ENCODE assay signal across 33 mouse cellular contexts in genomic region chr3:89113058-89113457, GRCm38 (mm10). TPM values are rescaled to one million over a fixed set of nuclear protein-coding genes. Genes with fewer than 3 reads are reported as not detected.
A peak's percentile ranks its signal among the peaks of the same experiment; 100 is the strongest.
DNase-seq lines count a peak whose midpoint lies in the region; ATAC-seq and TF ChIP-seq lines count a peak whose summit lies in the region.
"Had no signal": no experiment of that assay in that cellular context is flagged by ENCODE, and none has a peak within 500 bp of the region (broad histone marks: within the 10 kb centered on the region; RNA-seq: fewer than 3 reads in every experiment).

No protein-coding gene starts in this region.

- H3K9ac ChIP-seq in liver, embryonic 13.5 days, result no peak overlapping the region
- H3K9ac ChIP-seq in kidney, embryonic 15.5 days, result no peak overlapping the region
- H3K9ac ChIP-seq in liver, postnatal 0 days (replicated peaks), result no peak overlapping the region
- H3K9ac ChIP-seq in midbrain, embryonic 11.5 days (ENCODE audit: low read length), result no peak overlapping the region
- H3K9ac ChIP-seq: embryonic facial prominence, embryonic 13.5 days; forebrain, embryonic 12.5 days; heart, embryonic 15.5 days; hindbrain, embryonic 15.5 days; limb, embryonic 13.5 days; lung, embryonic 14.5 days; neural tube, embryonic 15.5 days; stomach, embryonic 15.5 days had no signal

- no peaks in the 10 kb centered on the region for H3K36me3 ChIP-seq in liver, embryonic 13.5 days
- no peaks in the 10 kb centered on the region for H3K36me3 ChIP-seq in kidney, embryonic 15.5 days
- no peaks in the 10 kb centered on the region for H3K36me3 ChIP-seq in liver, postnatal 0 days (replicated peaks; ENCODE audit: insufficient read depth, low read length)
- H3K36me3 ChIP-seq in midbrain, embryonic 11.5 days (ENCODE audit: control insufficient read depth, insufficient read depth, low read length), result no peaks in the 10 kb centered on the region
- H3K36me3 ChIP-seq: embryonic facial prominence, embryonic 13.5 days; forebrain, embryonic 12.5 days; heart, embryonic 15.5 days; hindbrain, embryonic 15.5 days; limb, embryonic 13.5 days; midbrain, embryonic 10.5 days; neural tube, embryonic 15.5 days; stomach, embryonic 15.5 days had no signal

- H3K9me3 ChIP-seq in liver, embryonic 13.5 days (replicated peaks), result no peaks in the 10 kb centered on the region
- H3K9me3 ChIP-seq in kidney, embryonic 15.5 days (replicated peaks), result no peaks in the 10 kb centered on the region
- no peaks in the 10 kb centered on the region for H3K9me3 ChIP-seq in liver, postnatal 0 days (ENCODE audit: low read length)
- H3K9me3 ChIP-seq in midbrain, embryonic 11.5 days (ENCODE audit: control insufficient read depth, low read length), result no peaks in the 10 kb centered on the region
- H3K9me3 ChIP-seq: embryonic facial prominence, embryonic 13.5 days; forebrain, embryonic 12.5 days; heart, embryonic 15.5 days; hindbrain, embryonic 15.5 days; limb, embryonic 13.5 days; midbrain, embryonic 10.5 days; neural tube, embryonic 15.5 days; stomach, embryonic 15.5 days had no signal

- peak overlapping the region; percentile 23; the same call in 1 of the 2 replicates for H3K27ac ChIP-seq in liver, embryonic 13.5 days
- peak overlapping the region; percentile 46; the same call in 1 of the 2 replicates for H3K27ac ChIP-seq in kidney, embryonic 15.5 days
- H3K27ac ChIP-seq in liver, postnatal 0 days (ENCODE audit: low read depth), result peak overlapping the region; percentile 59
- no peak overlapping the region for H3K27ac ChIP-seq in midbrain, embryonic 11.5 days (ENCODE audit: low read depth, low read length)
- H3K27ac ChIP-seq: embryonic facial prominence, embryonic 13.5 days; forebrain, embryonic 12.5 days; heart, embryonic 15.5 days; hindbrain, embryonic 15.5 days; limb, embryonic 13.5 days; macrophage; midbrain, embryonic 10.5 days; neural tube, embryonic 15.5 days; stomach, embryonic 15.5 days had no signal

- ATAC-seq in liver, embryonic 13.5 days (ENCODE audit: low read depth), result no peak
- ATAC-seq in kidney, embryonic 15.5 days (replicated peaks; ENCODE audit: low FRiP score), result 0 out of 2 replicates have a peak, but pooled peaks have one; percentile 43
- peak; percentile 87 for ATAC-seq in liver, postnatal 0 days
- ATAC-seq in megakaryocyte-erythroid progenitor cell, adult 5-6 weeks (replicated peaks; ENCODE audit: low FRiP score, low TSS enrichment, poor library complexity, severe bottlenecking), result no peak
- no peak for ATAC-seq in midbrain, embryonic 11.5 days (ENCODE audit: low FRiP score)

- H3K27me3 ChIP-seq in liver, embryonic 13.5 days, result no peaks in the 10 kb centered on the region
- no peaks in the 10 kb centered on the region for H3K27me3 ChIP-seq in kidney, embryonic 15.5 days
- H3K27me3 ChIP-seq in liver, postnatal 0 days (ENCODE audit: insufficient read depth, low read length), result no peaks in the 10 kb centered on the region
- H3K27me3 ChIP-seq in midbrain, embryonic 11.5 days (ENCODE audit: control insufficient read depth, insufficient read depth, low read length), result no peaks in the 10 kb centered on the region
- H3K27me3 ChIP-seq: embryonic facial prominence, embryonic 13.5 days; forebrain, embryonic 12.5 days; heart, embryonic 15.5 days; hindbrain, embryonic 15.5 days; limb, embryonic 13.5 days; neural tube, embryonic 15.5 days; stomach, embryonic 15.5 days had no signal

- TF ChIP-seq EP300 in liver, postnatal 0 days (IDR thresholded peaks at IDR 0.05; ENCODE audit: low read depth), result no peak

- TF ChIP-seq CTCF in liver, postnatal 0 days (IDR thresholded peaks at IDR 0.05; ENCODE audit: low read depth), result no peak

- peaks cover 33% of the 10 kb centered on the region for H3K4me1 ChIP-seq in liver, embryonic 13.5 days (replicated peaks)
- peaks cover 5% of the 10 kb centered on the region for H3K4me1 ChIP-seq in kidney, embryonic 15.5 days
- H3K4me1 ChIP-seq in liver, postnatal 0 days (ENCODE audit: insufficient read depth), result peaks cover 5% of the 10 kb centered on the region; the same call in 1 of the 2 replicates
- no peaks in the 10 kb centered on the region for H3K4me1 ChIP-seq in midbrain, embryonic 11.5 days (ENCODE audit: control insufficient read depth, insufficient read depth, low read length)
- H3K4me1 ChIP-seq: embryonic facial prominence, embryonic 13.5 days; forebrain, embryonic 12.5 days; heart, embryonic 15.5 days; hindbrain, embryonic 15.5 days; limb, embryonic 13.5 days; midbrain, embryonic 10.5 days; neural tube, embryonic 15.5 days; stomach, embryonic 15.5 days had no signal

- H3K4me3 ChIP-seq in liver, embryonic 13.5 days (replicated peaks), result no peak overlapping the region
- H3K4me3 ChIP-seq in kidney, embryonic 15.5 days (replicated peaks), result no peak overlapping the region
- H3K4me3 ChIP-seq in liver, postnatal 0 days (ENCODE audit: low read depth, low read length), result no peak overlapping the region
- no peak overlapping the region for H3K4me3 ChIP-seq in midbrain, embryonic 11.5 days (ENCODE audit: low read depth, low read length)
- H3K4me3 ChIP-seq: embryonic facial prominence, embryonic 13.5 days; erythroblast, embryonic 14.5 days; forebrain, embryonic 12.5 days; heart, embryonic 15.5 days; hindbrain, embryonic 15.5 days; limb, embryonic 13.5 days; midbrain, embryonic 10.5 days; neural tube, embryonic 15.5 days; stomach, embryonic 15.5 days had no signal

- 81% methylated on average over 4 of the region's 4 CpGs for WGBS in liver, embryonic 13.5 days (ENCODE audit: insufficient replicate concordance)
- WGBS in kidney, embryonic 15.5 days, result 63% methylated on average over 4 of the region's 4 CpGs
- WGBS in liver, postnatal 0 days (ENCODE audit: insufficient replicate concordance), result 74% methylated on average over 4 of the region's 4 CpGs
- 91% methylated on average over 4 of the region's 4 CpGs for WGBS in midbrain, embryonic 11.5 days

- peak; percentile 16 for DNase-seq in adrenal gland, adult 2 months
- DNase-seq in adrenal gland, postnatal 4 days (ENCODE audit: low spot score in 2 of 2), result no peak
- no peak for DNase-seq in liver, embryonic 13.5 days
- no peak for DNase-seq in liver
- DNase-seq in liver, postnatal 0 days, result no peak
- no peak for DNase-seq in midbrain, embryonic 11.5 days (ENCODE audit: low spot score, missing footprints)
- DNase-seq: adrenal gland, postnatal 25 days; cerebellum, adult 11 months; cerebellum, postnatal 14 days; embryo, embryonic 11 days; heart, postnatal 36 days; layer of hippocampus, adult 9-11 months; lung, embryonic 14.5 days; right cerebral cortex, adult 18-20 months; right cerebral cortex, postnatal 4 days; thymus, postnatal 25 days had no signal

- no peak overlapping the region for H3K4me2 ChIP-seq in liver, embryonic 13.5 days
- H3K4me2 ChIP-seq in kidney, embryonic 15.5 days, result no peak overlapping the region
- no peak overlapping the region for H3K4me2 ChIP-seq in liver, postnatal 0 days (ENCODE audit: low read depth, low read length)
- H3K4me2 ChIP-seq in midbrain, embryonic 11.5 days, result no peak overlapping the region
- H3K4me2 ChIP-seq: embryonic facial prominence, embryonic 13.5 days; forebrain, embryonic 12.5 days; heart, embryonic 15.5 days; hindbrain, embryonic 15.5 days; limb, embryonic 13.5 days; lung, embryonic 14.5 days; neural tube, embryonic 15.5 days; stomach, embryonic 15.5 days had no signal

RNA-seq across cellular contexts. Expression of gene Fdps, which starts 11.3 kb away (rescaled TPM):
- 100 to 1,000 TPM; 208 to 632 TPM for total RNA-seq in adrenal gland, adult 2 months (2021)
- polyA plus RNA-seq in adrenal gland, adult 2 months (2012; rRNA removed), result 253 and 549 TPM in 2 replicates
- total RNA-seq in adrenal gland, postnatal 4 days (2021), result 10 to 100 TPM; 79.4 to 85.0 TPM
- polyA plus RNA-seq in liver, embryonic 13.5 days (2015; fragmentation: Nextera tagmentation; extraction: Ambion mirVana), result 274 and 295 TPM in 2 replicates
- 188 and 215 TPM in 2 replicates for polyA plus RNA-seq in kidney, embryonic 15.5 days (2015; fragmentation: Nextera tagmentation; extraction: Ambion mirVana)
- 75.8 and 82.2 TPM in 2 replicates for polyA plus RNA-seq in liver, postnatal 0 days (2015; fragmentation: Nextera tagmentation; extraction: Ambion mirVana)
- total RNA-seq in megakaryocyte-erythroid progenitor cell, adult 5-6 weeks (2014; fragmentation: Nextera tagmentation), result 53.1 and 60.3 TPM in 2 replicates
- total RNA-seq in megakaryocyte-erythroid progenitor cell, adult 5-6 weeks (2017), result 102 and 125 TPM in 2 replicates
- 342 TPM in 2 replicates for polyA plus RNA-seq in midbrain, embryonic 11.5 days (2014; fragmentation: Nextera tagmentation; extraction: Ambion mirVana)

RNA-seq across cellular contexts. Expression of gene Gm43738, which starts 12.2 kb away (rescaled TPM):
- total RNA-seq in adrenal gland, adult 2 months (2021), result not detected
- polyA plus RNA-seq in adrenal gland, adult 2 months (2012; rRNA removed), result not detected in 2 replicates
- not detected for total RNA-seq in adrenal gland, postnatal 4 days (2021)
- not detected in 2 replicates for polyA plus RNA-seq in liver, embryonic 13.5 days (2015; fragmentation: Nextera tagmentation; extraction: Ambion mirVana)
- polyA plus RNA-seq in kidney, embryonic 15.5 days (2015; fragmentation: Nextera tagmentation; extraction: Ambion mirVana), result not detected in 2 replicates
- polyA plus RNA-seq in liver, postnatal 0 days (2015; fragmentation: Nextera tagmentation; extraction: Ambion mirVana), result not detected in 2 replicates
- total RNA-seq in megakaryocyte-erythroid progenitor cell, adult 5-6 weeks (2014; fragmentation: Nextera tagmentation), result not detected in 2 replicates
- total RNA-seq in megakaryocyte-erythroid progenitor cell, adult 5-6 weeks (2017), result not detected in 2 replicates
- polyA plus RNA-seq in midbrain, embryonic 11.5 days (2014; fragmentation: Nextera tagmentation; extraction: Ambion mirVana), result not detected in 2 replicates
- total RNA-seq: gastrocnemius, postnatal 4 days; heart, postnatal 36 days; left cerebral cortex, adult 18-20 months; left cerebral cortex, postnatal 25 days; midbrain, postnatal 0 days had no signal
- polyA plus RNA-seq: embryonic facial prominence, embryonic 13.5 days; erythroblast, embryonic 14.5 days; forebrain, embryonic 12.5 days; hindbrain, embryonic 15.5 days; large intestine, adult 2 months; limb, embryonic 13.5 days; lung, embryonic 14.5 days; macrophage; midbrain, embryonic 10.5 days; midbrain, postnatal 0 days; neural tube, embryonic 15.5 days; stomach, embryonic 15.5 days had no signal

RNA-seq across cellular contexts. Expression of gene Rusc1, which starts 19.9 kb away (rescaled TPM):
- 10 to 100 TPM; 23.3 to 32.5 TPM for total RNA-seq in adrenal gland, adult 2 months (2021)
- polyA plus RNA-seq in adrenal gland, adult 2 months (2012; rRNA removed), result 56.4 and 66.6 TPM in 2 replicates
- total RNA-seq in adrenal gland, postnatal 4 days (2021), result 10 to 100 TPM; 21.9 to 27.4 TPM
- polyA plus RNA-seq in liver, embryonic 13.5 days (2015; fragmentation: Nextera tagmentation; extraction: Ambion mirVana), result 5.5 and 5.9 TPM in 2 replicates
- 19.3 and 19.7 TPM in 2 replicates for polyA plus RNA-seq in kidney, embryonic 15.5 days (2015; fragmentation: Nextera tagmentation; extraction: Ambion mirVana)
- 2.4 and 2.5 TPM in 2 replicates for polyA plus RNA-seq in liver, postnatal 0 days (2015; fragmentation: Nextera tagmentation; extraction: Ambion mirVana)
- 8.0 and 13.7 TPM in 2 replicates for total RNA-seq in megakaryocyte-erythroid progenitor cell, adult 5-6 weeks (2014; fragmentation: Nextera tagmentation)
- total RNA-seq in megakaryocyte-erythroid progenitor cell, adult 5-6 weeks (2017), result 5.8 and 8.9 TPM in 2 replicates
- polyA plus RNA-seq in midbrain, embryonic 11.5 days (2014; fragmentation: Nextera tagmentation; extraction: Ambion mirVana), result 25.2 and 28.0 TPM in 2 replicates

RNA-seq across cellular contexts. Expression of gene Pklr, which starts 22.9 kb away (rescaled TPM):
- total RNA-seq in adrenal gland, adult 2 months (2021), result under 1 TPM in 1 of 2 experiments, not detected in 1; 0.81 TPM
- 0.55 TPM in 1 of 2 replicates, not detected in the other for polyA plus RNA-seq in adrenal gland, adult 2 months (2012; rRNA removed)
- total RNA-seq in adrenal gland, postnatal 4 days (2021), result 10 to 100 TPM; 11.2 to 24.5 TPM
- polyA plus RNA-seq in liver, embryonic 13.5 days (2015; fragmentation: Nextera tagmentation; extraction: Ambion mirVana), result 133 and 136 TPM in 2 replicates
- 2.3 and 5.5 TPM in 2 replicates for polyA plus RNA-seq in kidney, embryonic 15.5 days (2015; fragmentation: Nextera tagmentation; extraction: Ambion mirVana)
- polyA plus RNA-seq in liver, postnatal 0 days (2015; fragmentation: Nextera tagmentation; extraction: Ambion mirVana), result 18.6 and 27.8 TPM in 2 replicates
- total RNA-seq in megakaryocyte-erythroid progenitor cell, adult 5-6 weeks (2014; fragmentation: Nextera tagmentation), result 213 and 235 TPM in 2 replicates
- total RNA-seq in megakaryocyte-erythroid progenitor cell, adult 5-6 weeks (2017), result 157 and 170 TPM in 2 replicates
- 1.7 and 2.2 TPM in 2 replicates for polyA plus RNA-seq in midbrain, embryonic 11.5 days (2014; fragmentation: Nextera tagmentation; extraction: Ambion mirVana)
- total RNA-seq: adrenal gland, postnatal 25 days; heart, postnatal 36 days; left cerebral cortex, adult 18-20 months; left cerebral cortex, postnatal 25 days; midbrain, postnatal 0 days had no signal
- polyA plus RNA-seq: embryonic facial prominence, embryonic 13.5 days; macrophage had no signal

RNA-seq across cellular contexts. Expression of gene Hcn3, which starts 46.9 kb away (rescaled TPM):
- 1 to 10 TPM; 2.4 to 6.6 TPM for total RNA-seq in adrenal gland, adult 2 months (2021)
- 20.9 and 34.5 TPM in 2 replicates for polyA plus RNA-seq in adrenal gland, adult 2 months (2012; rRNA removed)
- total RNA-seq in adrenal gland, postnatal 4 days (2021), result 10 to 100 TPM; 15.0 to 17.8 TPM
- polyA plus RNA-seq in liver, embryonic 13.5 days (2015; fragmentation: Nextera tagmentation; extraction: Ambion mirVana), result 0.75 and 0.78 TPM in 2 replicates
- 1.6 and 3.1 TPM in 2 replicates for polyA plus RNA-seq in kidney, embryonic 15.5 days (2015; fragmentation: Nextera tagmentation; extraction: Ambion mirVana)
- polyA plus RNA-seq in liver, postnatal 0 days (2015; fragmentation: Nextera tagmentation; extraction: Ambion mirVana), result 0.19 and 0.49 TPM in 2 replicates
- total RNA-seq in megakaryocyte-erythroid progenitor cell, adult 5-6 weeks (2014; fragmentation: Nextera tagmentation), result 1.5 and 1.6 TPM in 2 replicates
- total RNA-seq in megakaryocyte-erythroid progenitor cell, adult 5-6 weeks (2017), result 1.4 and 2.5 TPM in 2 replicates
- polyA plus RNA-seq in midbrain, embryonic 11.5 days (2014; fragmentation: Nextera tagmentation; extraction: Ambion mirVana), result 4.5 and 4.7 TPM in 2 replicates

Comparison
In these comparisons a context has a peak if more than half of its experiments do, and no peak if none do; other contexts are left out.
1. ATAC-seq: peak in kidney, embryonic 15.5 days (single experiment) and liver, postnatal 0 days (single experiment); none in liver, embryonic 13.5 days (single experiment), megakaryocyte-erythroid progenitor cell, adult 5-6 weeks (single experiment) and midbrain, embryonic 11.5 days (single experiment).